Mouse (Mus musculus): ENCODE results near the gene Klf13. TPM values are rescaled to one million over a fixed set of nuclear protein-coding genes. Genes with fewer than 3 reads are reported as not detected.

The Klf13 gene
- polyA plus RNA-seq, 1 experiment from 2014 or later = 16.0 TPM

- 87% methylated on average over 1 of the region's 1 CpGs for WGBS
- H3K27me3 ChIP-seq (replicated peaks) = no peaks in the 10 kb centered on the region
- H3K9ac ChIP-seq = no peak overlapping the region
- ATAC-seq (ENCODE audit: extremely low read depth, insufficient number of reproducible peaks, low FRiP score, low TSS enrichment) = no peak
- no peaks in the 10 kb centered on the region; the same call in 1 of the 2 replicates for H3K36me3 ChIP-seq
- no peaks in the 10 kb centered on the region for H3K9me3 ChIP-seq
- H3K4me3 ChIP-seq = no peak overlapping the region
- H3K4me1 ChIP-seq = peaks cover 70% of the 10 kb centered on the region
- H3K27ac ChIP-seq (replicated peaks) = no peak overlapping the region
- H3K4me2 ChIP-seq = no peak overlapping the region
Measured at GRCm38 (mm10) chr7:63922975-63923374, 15.7 kb downstream of the Klf13 start.

GRCm38 (mm10) chr7:63922571-63922970, 16.1 kb downstream of the Klf13 start:
- Histone ChIP-seq H3K4me3 (no peak overlapping the region), H3K4me1 (peaks cover 70% of the 10 kb centered on the region), H3K9ac (no peak overlapping the region), H3K36me3 (no peaks in the 10 kb centered on the region; the same call in 1 of the 2 replicates), H3K27me3 (replicated peaks) (no peaks in the 10 kb centered on the region), H3K9me3 (no peaks in the 10 kb centered on the region), H3K4me2 (no peak overlapping the region), H3K27ac (replicated peaks) (no peak overlapping the region)
- ATAC-seq (ENCODE audit: extremely low read depth, insufficient number of reproducible peaks, low FRiP score, low TSS enrichment) = no peak
- 74% methylated on average over 2 of the region's 2 CpGs for WGBS

GRCm38 (mm10) chr7:63921909-63922562, 16.7 kb downstream of the Klf13 start:
- WGBS = 71% methylated on average over 8 of the region's 8 CpGs
- no peak for ATAC-seq (ENCODE audit: extremely low read depth, insufficient number of reproducible peaks, low FRiP score, low TSS enrichment)
- no peak overlapping the region for H3K4me3 ChIP-seq
- no peak overlapping the region for H3K9ac ChIP-seq
- no peak overlapping the region for H3K4me2 ChIP-seq
- H3K27me3 ChIP-seq (replicated peaks) = no peaks in the 10 kb centered on the region
- no peaks in the 10 kb centered on the region; the same call in 1 of the 2 replicates for H3K36me3 ChIP-seq
- peaks cover 70% of the 10 kb centered on the region for H3K4me1 ChIP-seq
- no peak overlapping the region for H3K27ac ChIP-seq (replicated peaks)
- H3K9me3 ChIP-seq = no peaks in the 10 kb centered on the region

GRCm38 (mm10) chr7:63918771-63919768, 19.6 kb downstream of the Klf13 start:
- Histone ChIP-seq H3K27ac (replicated peaks) (no peak overlapping the region), H3K36me3 (no peaks in the 10 kb centered on the region; the same call in 1 of the 2 replicates), H3K4me2 (no peak overlapping the region), H3K4me3 (no peak overlapping the region), H3K9me3 (no peaks in the 10 kb centered on the region), H3K27me3 (replicated peaks) (no peaks in the 10 kb centered on the region), H3K9ac (no peak overlapping the region), H3K4me1 (peaks cover 65% of the 10 kb centered on the region)
- no peak for ATAC-seq (ENCODE audit: extremely low read depth, insufficient number of reproducible peaks, low FRiP score, low TSS enrichment)
- 84% methylated on average over 12 of the region's 12 CpGs for WGBS

- 72% methylated on average over 6 of the region's 6 CpGs for WGBS
Measured at GRCm38 (mm10) chr7:63917693-63918092, 21.0 kb downstream of the Klf13 start.

GRCm38 (mm10) chr7:63916268-63916907, 22.3 kb downstream of the Klf13 start, which contains the start of gene E030018B13Rik:
E030018B13Rik (plus strand) TSS chr7:63916857.
- 84% methylated on average over 6 of the region's 6 CpGs for WGBS
- no peaks in the 10 kb centered on the region for H3K27me3 ChIP-seq (replicated peaks)
- H3K4me1 ChIP-seq = peaks cover 81% of the 10 kb centered on the region
- ATAC-seq (ENCODE audit: extremely low read depth, insufficient number of reproducible peaks, low FRiP score, low TSS enrichment) = no peak
- H3K27ac ChIP-seq (replicated peaks) = no peak within 1 kb of the TSS
- no peak within 1 kb of the TSS for H3K9ac ChIP-seq
- H3K4me2 ChIP-seq = no peak within 1 kb of the TSS
- H3K4me3 ChIP-seq = no peak within 1 kb of the TSS
- H3K9me3 ChIP-seq = no peaks in the 10 kb centered on the region
- no peaks in the 10 kb centered on the region for H3K36me3 ChIP-seq

More at GRCm38 (mm10) chr7:63917693-63918092, 21.0 kb downstream of the Klf13 start:
- no peaks in the 10 kb centered on the region for H3K27me3 ChIP-seq (replicated peaks)
- H3K36me3 ChIP-seq = no peaks in the 10 kb centered on the region
- no peaks in the 10 kb centered on the region for H3K9me3 ChIP-seq
- peaks cover 76% of the 10 kb centered on the region for H3K4me1 ChIP-seq
- H3K9ac ChIP-seq = no peak overlapping the region
- H3K27ac ChIP-seq (replicated peaks) = no peak overlapping the region
- no peak for ATAC-seq (ENCODE audit: extremely low read depth, insufficient number of reproducible peaks, low FRiP score, low TSS enrichment)
- no peak overlapping the region for H3K4me2 ChIP-seq
- no peak overlapping the region for H3K4me3 ChIP-seq

- no peak for ATAC-seq (ENCODE audit: extremely low read depth, insufficient number of reproducible peaks, low FRiP score, low TSS enrichment)
- no peak overlapping the region for H3K9ac ChIP-seq
- WGBS = 82% methylated on average over 2 of the region's 2 CpGs
- no peaks in the 10 kb centered on the region for H3K27me3 ChIP-seq (replicated peaks)
- no peak overlapping the region for H3K27ac ChIP-seq (replicated peaks)
- H3K4me3 ChIP-seq = no peak overlapping the region
- no peak overlapping the region for H3K4me2 ChIP-seq
- H3K9me3 ChIP-seq = no peaks in the 10 kb centered on the region
- H3K36me3 ChIP-seq = no peaks in the 10 kb centered on the region
- peaks cover 85% of the 10 kb centered on the region for H3K4me1 ChIP-seq
Measured at GRCm38 (mm10) chr7:63914891-63915290, 23.8 kb downstream of the Klf13 start.

- ATAC-seq (ENCODE audit: extremely low read depth, insufficient number of reproducible peaks, low FRiP score, low TSS enrichment) = no peak
- Histone ChIP-seq H3K27ac (replicated peaks) (no peak overlapping the region), H3K4me2 (no peak overlapping the region)
Measured at GRCm38 (mm10) chr7:63913724-63914692, 24.7 kb downstream of the Klf13 start.

GRCm38 (mm10) chr7:63912924-63913723, 25.6 kb downstream of the Klf13 start:
- Histone ChIP-seq H3K36me3 (no peaks in the 10 kb centered on the region), H3K4me1 (peaks cover 87% of the 10 kb centered on the region), H3K4me3 (no peak overlapping the region), H3K9ac (peak overlapping the region; percentile 68; the same call in 1 of the 2 replicates), H3K27me3 (replicated peaks) (no peaks in the 10 kb centered on the region), H3K9me3 (no peaks in the 10 kb centered on the region), H3K27ac (replicated peaks) (peak overlapping the region; percentile 76; the same call in 1 of the 2 replicates), H3K4me2 (no peak overlapping the region)
- no peak for ATAC-seq (ENCODE audit: extremely low read depth, insufficient number of reproducible peaks, low FRiP score, low TSS enrichment)
- 52% methylated on average over 12 of the region's 12 CpGs for WGBS

More at GRCm38 (mm10) chr7:63913724-63914692, 24.7 kb downstream of the Klf13 start:
- 42% methylated on average over 10 of the region's 10 CpGs for WGBS
- H3K4me3 ChIP-seq = no peak overlapping the region
- no peaks in the 10 kb centered on the region for H3K27me3 ChIP-seq (replicated peaks)
- H3K9me3 ChIP-seq = no peaks in the 10 kb centered on the region
- no peak overlapping the region for H3K9ac ChIP-seq
- H3K4me1 ChIP-seq = peaks cover 84% of the 10 kb centered on the region
- H3K36me3 ChIP-seq = no peaks in the 10 kb centered on the region
